Mouse (Mus musculus): ENCODE results near the gene Usp2. TPM values are rescaled to one million over a fixed set of nuclear protein-coding genes. Genes with fewer than 3 reads are reported as not detected.
"Not testable (repeated sequence)": the region's sequence is repeated elsewhere in the genome, so short reads cannot be mapped to it uniquely, and the experiment has no call there.

The Usp2 gene
- polyA plus RNA-seq, 1 experiment from 2014 or later, result 11.0 TPM

DNA sequence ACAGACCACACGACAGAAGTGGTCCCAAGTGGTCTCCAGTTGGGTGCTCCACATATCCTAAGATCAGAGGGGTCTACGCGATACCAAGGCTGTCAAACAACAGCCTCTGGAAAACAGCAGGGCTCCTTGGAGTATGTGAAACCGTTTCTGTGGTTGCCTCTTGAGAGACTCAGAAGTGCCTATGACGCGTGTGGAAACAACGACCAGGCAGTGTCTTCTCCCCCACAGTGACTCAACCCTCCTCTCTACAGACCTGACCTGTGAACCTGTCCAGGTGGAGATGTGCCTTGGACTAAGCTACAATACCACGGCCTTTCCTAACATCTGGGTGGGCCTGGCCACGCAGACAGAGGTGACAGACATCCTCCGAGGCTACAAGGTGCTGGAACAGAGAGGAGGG lies 39.0 kb downstream of the Usp2 start:
- no peak overlapping the region for H3K4me2 ChIP-seq
- peaks cover 60% of the 10 kb centered on the region for H3K36me3 ChIP-seq
- H3K4me3 ChIP-seq (replicated peaks), result no peak overlapping the region
- peaks cover 48% of the 10 kb centered on the region for H3K4me1 ChIP-seq (replicated peaks)
- 89% methylated on average over 10 of the region's 10 CpGs for WGBS
- H3K27ac ChIP-seq, result no peak overlapping the region
- H3K9me3 ChIP-seq, result no peaks in the 10 kb centered on the region
- no peaks in the 10 kb centered on the region; the same call in 1 of the 2 replicates for H3K27me3 ChIP-seq
- H3K9ac ChIP-seq (replicated peaks), result no peak overlapping the region; the same call in 1 of the 2 replicates
- ATAC-seq (ENCODE audit: insufficient number of reproducible peaks, insufficient read depth, low FRiP score, low TSS enrichment, low read depth), result no peak

DNA sequence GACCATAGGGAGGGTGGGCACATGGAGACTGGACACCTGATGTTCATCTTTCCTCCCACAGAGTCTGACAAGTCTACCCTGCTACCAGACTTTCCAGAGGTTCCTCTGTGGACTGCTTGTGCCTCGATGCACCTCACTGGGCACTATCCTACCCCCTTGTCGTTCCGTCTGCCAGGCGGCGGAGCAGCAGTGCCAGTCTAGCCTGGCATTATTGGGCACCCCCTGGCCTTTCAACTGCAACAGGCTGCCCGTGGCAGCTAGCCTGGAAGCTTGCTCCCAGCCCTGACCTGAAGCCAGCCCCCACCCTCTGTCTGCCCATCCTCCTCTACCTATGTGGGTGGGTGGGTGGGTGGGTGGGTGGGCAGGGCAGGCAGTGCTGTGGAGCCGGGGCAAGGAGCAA lies 39.4 kb downstream of the Usp2 start:
- Histone ChIP-seq H3K9me3 (no peaks in the 10 kb centered on the region), H3K4me2 (no peak overlapping the region), H3K36me3 (peaks cover 60% of the 10 kb centered on the region), H3K27ac (no peak overlapping the region), H3K27me3 (no peaks in the 10 kb centered on the region; the same call in 1 of the 2 replicates), H3K4me1 (replicated peaks) (peaks cover 50% of the 10 kb centered on the region), H3K4me3 (replicated peaks) (no peak overlapping the region), H3K9ac (replicated peaks) (no peak overlapping the region; the same call in 1 of the 2 replicates)
- no peak for ATAC-seq (ENCODE audit: insufficient number of reproducible peaks, insufficient read depth, low FRiP score, low TSS enrichment, low read depth)
- WGBS, result 92% methylated on average over 7 of the region's 7 CpGs

DNA sequence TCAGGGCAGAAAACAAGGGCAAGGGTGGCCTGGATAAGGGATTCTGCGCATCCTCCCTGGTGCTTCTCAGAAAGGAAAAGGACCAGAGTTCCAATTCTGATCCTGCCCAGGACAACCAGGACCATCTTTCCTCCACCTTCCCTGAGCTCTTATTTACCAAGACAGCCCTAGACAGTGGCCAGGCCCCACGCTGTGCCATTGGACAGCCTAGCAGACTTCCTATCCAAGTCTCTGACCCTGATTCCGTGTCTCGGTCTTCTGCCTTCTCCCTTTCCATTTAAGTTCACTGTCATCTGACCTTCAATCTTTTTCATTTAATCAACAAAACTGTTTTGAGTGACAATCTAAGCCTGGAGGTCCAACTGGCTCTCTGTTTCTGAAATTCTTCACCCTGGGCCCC lies 39.8 kb downstream of the Usp2 start:
- Histone ChIP-seq H3K27ac (no peak overlapping the region), H3K36me3 (peaks cover 59% of the 10 kb centered on the region), H3K4me1 (replicated peaks) (peaks cover 50% of the 10 kb centered on the region), H3K9me3 (no peaks in the 10 kb centered on the region), H3K4me3 (replicated peaks) (no peak overlapping the region), H3K9ac (replicated peaks) (peak overlapping the region; percentile 31; the same call in 1 of the 2 replicates), H3K27me3 (no peaks in the 10 kb centered on the region; the same call in 1 of the 2 replicates), H3K4me2 (peak overlapping the region; percentile 42; the same call in 1 of the 2 replicates)
- ATAC-seq (ENCODE audit: insufficient number of reproducible peaks, insufficient read depth, low FRiP score, low TSS enrichment, low read depth), result no peak
- 83% methylated on average over 4 of the region's 4 CpGs for WGBS

DNA sequence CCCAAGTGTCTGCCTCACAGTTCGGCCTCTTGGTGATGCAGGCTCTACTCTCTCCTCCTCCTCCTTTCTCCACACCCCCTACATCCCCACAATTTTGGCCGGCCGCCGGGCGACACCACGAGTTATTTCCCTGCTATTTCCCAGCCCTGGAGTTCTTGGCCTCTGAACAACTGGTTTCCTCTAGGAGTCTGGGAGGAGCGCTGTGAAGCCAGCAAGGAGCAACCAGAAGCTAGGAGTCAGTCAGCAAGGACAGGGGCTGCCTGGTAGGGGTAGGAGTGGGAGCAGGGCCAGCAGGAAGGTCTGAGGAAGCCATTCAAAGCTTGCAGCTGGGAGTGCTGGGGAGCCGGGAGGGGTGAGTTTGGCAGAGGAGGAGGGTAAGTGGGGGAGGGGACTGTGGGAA lies 40.3 kb downstream of the Usp2 start, which contains the start of gene C1qtnf5:
C1qtnf5 (plus strand) TSS at position 136 of the 400 bp plus-strand sequence.
- Histone ChIP-seq H3K9ac (replicated peaks) (peak within 1 kb of the TSS; percentile 31), H3K4me3 (replicated peaks) (peak within 1 kb of the TSS; percentile 19), H3K4me2 (peak within 1 kb of the TSS; percentile 42), H3K9me3 (no peaks in the 10 kb centered on the region), H3K27ac (peak within 1 kb of the TSS; percentile 53), H3K27me3 (no peaks in the 10 kb centered on the region; the same call in 1 of the 2 replicates), H3K36me3 (peaks cover 54% of the 10 kb centered on the region), H3K4me1 (replicated peaks) (peaks cover 51% of the 10 kb centered on the region)
- 29% methylated on average over 8 of the region's 8 CpGs for WGBS
- no peak for ATAC-seq (ENCODE audit: insufficient number of reproducible peaks, insufficient read depth, low FRiP score, low TSS enrichment, low read depth)

DNA sequence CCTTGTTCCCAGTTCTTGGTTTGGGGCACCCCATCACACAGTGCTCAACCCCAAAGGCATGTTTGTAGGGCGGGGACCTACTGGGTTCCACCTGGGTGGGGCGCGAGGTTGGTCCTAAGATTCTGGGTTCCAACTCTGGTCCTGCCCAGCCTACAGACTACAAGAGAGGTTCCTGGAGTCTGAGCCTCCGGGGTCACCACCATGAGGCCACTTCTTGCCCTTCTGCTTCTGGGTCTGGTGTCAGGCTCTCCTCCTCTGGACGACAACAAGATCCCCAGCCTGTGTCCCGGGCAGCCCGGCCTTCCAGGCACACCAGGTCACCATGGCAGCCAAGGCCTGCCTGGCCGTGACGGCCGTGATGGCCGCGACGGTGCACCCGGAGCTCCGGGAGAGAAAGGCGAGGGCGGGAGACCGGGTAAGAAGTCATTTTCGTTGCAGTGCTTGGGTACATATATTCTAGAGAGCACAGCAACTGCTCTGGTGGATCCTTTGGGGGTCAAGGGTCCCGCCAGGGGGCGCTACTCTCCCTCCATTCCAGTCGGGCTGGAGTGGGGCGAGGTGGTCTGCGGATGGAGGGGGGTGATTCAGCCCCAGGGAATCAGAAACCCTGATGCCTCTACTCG lies 40.8 kb downstream of the Usp2 start:
- peaks cover 53% of the 10 kb centered on the region for H3K4me1 ChIP-seq (replicated peaks)

DNA sequence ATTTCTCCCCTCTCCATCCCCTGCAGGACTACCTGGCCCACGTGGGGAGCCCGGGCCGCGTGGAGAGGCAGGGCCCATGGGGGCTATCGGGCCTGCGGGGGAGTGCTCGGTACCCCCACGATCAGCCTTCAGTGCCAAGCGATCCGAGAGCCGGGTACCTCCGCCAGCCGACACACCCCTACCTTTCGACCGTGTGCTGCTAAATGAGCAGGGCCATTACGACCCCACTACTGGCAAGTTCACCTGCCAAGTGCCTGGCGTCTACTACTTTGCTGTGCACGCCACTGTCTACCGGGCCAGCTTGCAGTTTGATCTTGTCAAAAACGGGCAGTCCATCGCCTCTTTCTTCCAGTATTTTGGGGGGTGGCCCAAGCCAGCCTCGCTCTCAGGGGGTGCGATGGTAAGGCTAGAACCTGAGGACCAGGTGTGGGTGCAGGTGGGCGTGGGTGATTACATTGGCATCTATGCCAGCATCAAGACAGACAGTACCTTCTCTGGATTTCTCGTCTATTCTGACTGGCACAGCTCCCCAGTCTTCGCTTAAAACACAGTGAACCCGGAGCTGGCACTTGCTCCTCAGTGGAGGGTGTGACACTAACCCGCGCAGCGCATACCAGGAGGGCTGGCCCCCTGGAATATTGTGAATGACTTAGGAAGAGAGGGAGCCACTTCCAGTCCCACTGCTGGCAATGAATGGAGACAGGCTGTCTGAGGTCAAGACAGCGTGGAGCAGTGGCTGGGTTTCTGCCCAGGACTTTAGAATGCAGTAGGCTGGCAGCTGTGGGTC lies 41.6 kb downstream of the Usp2 start:
- 80% methylated on average over 31 of the region's 31 CpGs for WGBS
- Histone ChIP-seq H3K4me3 (replicated peaks) (no peak overlapping the region), H3K4me2 (peak overlapping the region; percentile 54), H3K27me3 (no peaks in the 10 kb centered on the region; the same call in 1 of the 2 replicates), H3K36me3 (peaks cover 54% of the 10 kb centered on the region), H3K27ac (no peak overlapping the region), H3K9ac (replicated peaks) (peak overlapping the region; percentile 44; the same call in 1 of the 2 replicates), H3K4me1 (replicated peaks) (peaks cover 53% of the 10 kb centered on the region), H3K9me3 (no peaks in the 10 kb centered on the region)
- no peak for ATAC-seq (ENCODE audit: insufficient number of reproducible peaks, insufficient read depth, low FRiP score, low TSS enrichment, low read depth)

More for the DNA sequence above, 40.8 kb downstream of the Usp2 start:
- H3K27ac ChIP-seq, result peak overlapping the region; percentile 53
- no peak overlapping the region; the same call in none of the 2 replicates for H3K9ac ChIP-seq (replicated peaks)
- peak overlapping the region; percentile 19 for H3K4me3 ChIP-seq (replicated peaks)
- H3K27me3 ChIP-seq, result no peaks in the 10 kb centered on the region; the same call in 1 of the 2 replicates
- no peak for ATAC-seq (ENCODE audit: insufficient number of reproducible peaks, insufficient read depth, low FRiP score, low TSS enrichment, low read depth)
- no peaks in the 10 kb centered on the region for H3K9me3 ChIP-seq
- peak overlapping the region; percentile 42 for H3K4me2 ChIP-seq
- H3K36me3 ChIP-seq, result peaks cover 54% of the 10 kb centered on the region
- 40% methylated on average over 25 of the region's 25 CpGs for WGBS

DNA sequence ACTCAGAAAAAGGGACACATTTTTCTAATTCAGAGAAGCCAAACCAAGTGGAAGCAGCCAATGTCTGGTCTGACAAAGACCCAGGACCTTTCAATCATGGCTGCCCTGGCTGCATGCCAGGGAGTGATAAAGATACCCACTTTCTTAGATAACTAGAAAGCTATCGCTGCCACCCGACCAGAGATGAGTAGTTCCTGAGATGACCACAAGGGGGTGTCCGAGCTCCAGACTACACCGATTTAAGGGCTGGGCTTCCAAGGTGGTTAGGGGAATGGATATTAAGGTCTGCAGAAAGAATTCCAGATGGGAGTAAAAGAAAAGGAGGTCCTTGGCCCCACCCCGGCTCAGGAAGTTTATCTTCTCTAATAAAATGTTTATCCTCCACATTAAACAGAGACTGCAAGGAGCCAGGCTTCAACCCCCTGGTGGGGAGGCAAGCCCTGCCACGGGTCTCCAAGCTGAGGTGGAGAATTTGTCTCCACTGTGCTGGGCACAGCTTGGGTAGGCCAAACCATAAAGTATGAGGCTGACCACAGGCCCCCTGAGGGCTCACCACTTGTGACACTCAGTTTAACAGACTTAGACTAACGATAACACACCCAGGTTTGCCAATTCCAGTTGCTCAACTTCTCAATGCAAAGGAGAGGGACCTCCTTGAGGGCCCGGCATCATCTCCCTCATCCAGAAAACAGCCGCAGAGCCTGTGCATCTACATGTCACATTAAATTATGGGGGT lies 42.7 kb downstream of the Usp2 start:
- Histone ChIP-seq H3K27ac (peak overlapping the region; percentile 41; the same call in 1 of the 2 replicates), H3K4me3 (replicated peaks) (peak overlapping the region; percentile 24), H3K36me3 (peaks cover 48% of the 10 kb centered on the region), H3K4me1 (replicated peaks) (peaks cover 53% of the 10 kb centered on the region), H3K27me3 (no peaks in the 10 kb centered on the region; the same call in 1 of the 2 replicates), H3K9ac (replicated peaks) (peak overlapping the region; percentile 44), H3K9me3 (no peaks in the 10 kb centered on the region), H3K4me2 (peak overlapping the region; percentile 54)
- 17% methylated on average over 9 of the region's 9 CpGs for WGBS
- ATAC-seq (ENCODE audit: insufficient number of reproducible peaks, insufficient read depth, low FRiP score, low TSS enrichment, low read depth), result no peak

DNA sequence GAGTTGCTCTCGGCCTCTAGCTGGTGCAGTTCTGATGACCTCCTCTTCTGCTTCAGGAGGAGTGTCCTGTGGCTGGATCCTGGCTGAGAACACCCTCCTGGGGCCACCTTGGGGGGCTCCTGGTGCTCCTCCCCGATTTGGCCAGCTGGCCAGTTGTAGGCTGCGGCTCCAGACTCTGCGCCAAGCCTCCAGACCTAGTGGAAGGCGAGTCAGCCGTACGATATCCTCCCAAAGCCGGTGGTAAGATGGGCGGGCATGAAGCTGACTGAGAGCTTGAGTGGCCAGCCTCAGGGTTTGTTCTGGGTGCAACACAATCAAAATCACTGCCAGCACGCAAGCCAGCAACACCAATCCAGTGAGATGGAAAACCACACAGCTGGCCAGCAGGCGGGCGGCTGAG lies 45.1 kb downstream of the Usp2 start:
- not testable (repeated sequence) for H3K9ac ChIP-seq (replicated peaks)
- H3K4me1 ChIP-seq (replicated peaks), result peaks cover 47% of the 10 kb centered on the region

DNA sequence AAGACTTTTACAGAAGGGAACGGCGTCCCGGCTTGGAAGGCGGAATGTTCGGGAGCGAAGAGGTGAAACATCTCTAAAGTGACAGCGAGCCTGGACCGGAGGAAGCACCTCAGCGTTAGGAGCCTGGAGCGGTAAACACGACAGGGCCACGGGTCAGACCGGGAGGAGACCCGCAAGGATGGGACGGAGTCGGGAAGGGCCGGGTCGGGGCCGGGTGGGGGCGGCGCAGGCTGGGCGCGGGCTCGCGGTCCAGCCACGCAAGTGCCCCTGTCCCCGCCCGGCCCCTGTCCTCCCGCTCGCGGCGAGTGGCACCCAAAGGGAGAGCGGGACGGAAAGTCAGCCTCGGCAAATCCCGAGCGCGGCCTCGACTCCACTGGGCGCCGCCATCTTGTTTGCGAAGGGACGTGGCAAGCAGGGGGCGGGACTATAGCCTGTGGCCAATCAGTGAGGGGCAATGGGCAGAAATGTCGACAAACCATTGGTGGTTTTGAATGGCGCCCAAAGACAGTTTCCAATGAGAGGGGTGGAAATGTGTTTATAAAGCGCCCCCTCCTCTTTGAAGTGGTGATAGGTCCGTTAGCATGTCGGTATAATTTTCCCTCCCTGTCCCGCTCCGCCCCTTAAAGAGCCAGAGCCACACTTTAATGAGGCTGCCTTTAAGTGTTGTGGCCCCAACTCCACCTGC lies 46.4 kb downstream of the Usp2 start, which contains the start of the genes Gm49380 and Rnf26:
Gm49380 (minus strand) TSS at position 396 of the 685 bp plus-strand sequence.
Rnf26 (minus strand) TSS at position 413 of the 685 bp plus-strand sequence.
- H3K27ac ChIP-seq, result peak within 1 kb of the TSS; percentile 75
- H3K36me3 ChIP-seq, result peaks cover 14% of the 10 kb centered on the region
- H3K9me3 ChIP-seq, result no peaks in the 10 kb centered on the region
- under 1% methylated on average over 51 of the region's 51 CpGs for WGBS
- peak; percentile 92 for ATAC-seq (ENCODE audit: insufficient number of reproducible peaks, insufficient read depth, low FRiP score, low TSS enrichment, low read depth)
- peaks cover 34% of the 10 kb centered on the region for H3K4me1 ChIP-seq (replicated peaks)
- peak within 1 kb of the TSS; percentile 88 for H3K9ac ChIP-seq (replicated peaks)
- peak within 1 kb of the TSS; percentile 82 for H3K4me3 ChIP-seq (replicated peaks)
- H3K27me3 ChIP-seq, result no peaks in the 10 kb centered on the region
- peak within 1 kb of the TSS; percentile 65 for H3K4me2 ChIP-seq

More for the DNA sequence above, 45.1 kb downstream of the Usp2 start:
- ATAC-seq (ENCODE audit: insufficient number of reproducible peaks, insufficient read depth, low FRiP score, low TSS enrichment, low read depth); H3K9me3 ChIP-seq; H3K27ac ChIP-seq; H3K27me3 ChIP-seq: not testable (repeated sequence)
- Histone ChIP-seq H3K4me3 (replicated peaks) (peak overlapping the region; percentile 82), H3K4me2 (peak overlapping the region; percentile 65), H3K36me3 (peaks cover 27% of the 10 kb centered on the region)
- WGBS, result 71% methylated on average over 10 of the region's 12 CpGs

DNA sequence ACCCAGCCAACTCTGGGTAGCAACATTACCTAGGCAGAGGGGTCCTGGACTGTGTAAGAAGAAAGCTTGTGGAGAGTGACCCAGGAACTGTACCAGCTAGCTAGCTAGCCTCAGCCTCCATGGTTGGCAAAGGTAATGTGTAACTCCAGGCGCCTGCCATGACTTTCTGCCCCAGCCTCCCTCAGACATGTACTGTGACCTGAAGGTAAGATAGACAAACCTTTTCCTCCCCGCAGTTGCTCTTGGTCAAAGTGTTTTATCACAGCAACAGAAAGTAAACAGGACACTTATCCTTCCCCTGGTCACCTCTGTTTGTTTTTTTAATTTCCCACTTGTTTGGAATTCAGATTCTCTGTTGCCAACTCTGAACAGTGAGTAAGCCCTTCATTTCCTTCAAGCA lies 47.6 kb downstream of the Usp2 start:
- 77% methylated on average over 2 of the region's 2 CpGs for WGBS
- Histone ChIP-seq H3K27me3 (no peaks in the 10 kb centered on the region), H3K4me1 (replicated peaks) (peaks cover 21% of the 10 kb centered on the region), H3K9ac (replicated peaks) (no peak overlapping the region), H3K36me3 (peaks cover 7% of the 10 kb centered on the region; the same call in 1 of the 2 replicates), H3K4me3 (replicated peaks) (no peak overlapping the region), H3K9me3 (no peaks in the 10 kb centered on the region), H3K27ac (no peak overlapping the region), H3K4me2 (no peak overlapping the region)
- ATAC-seq (ENCODE audit: insufficient number of reproducible peaks, insufficient read depth, low FRiP score, low TSS enrichment, low read depth), result no peak
